Mouse (Mus musculus) forebrain, embryonic 16.5 days (tissue): ENCODE data around the gene Axl. TPM values are rescaled to one million over a fixed set of nuclear protein-coding genes. Genes with fewer than 3 reads are reported as not detected.

ENCODE experiments used
- ATAC-seq: fragments of 200-750 bp; cut with Nextera tagmentation; 2 replicates; pipeline ENCODE4 v1.8.0; 2017; ENCODE audit warnings: mild to moderate bottlenecking, moderate library complexity
- H3K27ac ChIP-seq: fragments of 300-500 bp; sonication (generic); 2 replicates; pipeline ENCODE4 v1.5.1; 2014; ENCODE audit warnings: low read length, control low read depth
- H3K27me3 ChIP-seq: fragments of 300-500 bp; sonication (generic); replicated peaks from 2 replicates; pipeline ENCODE4 v1.6.1; 2014; ENCODE audit warnings: low read length; ENCODE audit not compliant: control insufficient read depth, insufficient read depth
- H3K36me3 ChIP-seq: fragments of 300-500 bp; sonication (generic); 2 replicates; pipeline ENCODE4 v1.6.1; 2014; ENCODE audit not compliant: control insufficient read depth, insufficient read depth
- H3K4me1 ChIP-seq: fragments of 300-500 bp; sonication (generic); replicated peaks from 2 replicates; pipeline ENCODE4 v1.6.1; 2014; ENCODE audit warnings: low read length; ENCODE audit not compliant: control insufficient read depth, insufficient read depth
- H3K4me2 ChIP-seq: fragments of 300-500 bp; sonication (generic); 2 replicates; pipeline ENCODE4 v1.6.1; 2014; ENCODE audit warnings: mild to moderate bottlenecking, low read length, control low read depth
- H3K4me3 ChIP-seq: fragments of 300-500 bp; sonication (generic); replicated peaks from 2 replicates; pipeline ENCODE4 v1.5.1; 2014; ENCODE audit warnings: mild to moderate bottlenecking, low read length, control low read depth
- H3K9ac ChIP-seq: fragments of 300-500 bp; sonication (generic); replicated peaks from 2 replicates; pipeline ENCODE4 v1.6.1; 2014; ENCODE audit warnings: low read depth, low read length, control low read depth
- H3K9me3 ChIP-seq: fragments of 300-500 bp; sonication (generic); 2 replicates; pipeline ENCODE4 v1.6.1; 2016; ENCODE audit warnings: low read length; ENCODE audit not compliant: control insufficient read depth
- WGBS: fragments of 180-500 bp; shearing (Covaris S2); extraction: QIAGEN DNeasy Blood & Tissue Kit; methylation state at CpG from one replicate; pipeline ENCODE4 v1.1.7; 2014; 5-methylcytosine and 5-hydroxymethylcytosine counted together
- polyA plus RNA-seq: library from polyadenylated mRNA; unstranded; fragments of >200 nt; fragmentation: Nextera tagmentation; extraction: Ambion mirVana; gene quantifications from 2 replicates; pipeline ENCODE4 v1.2.1, GENCODE M21; 2015

Gene Axl
- polyA plus RNA-seq, 1 experiment from 2014 or later = 15.9 TPM

DNA sequence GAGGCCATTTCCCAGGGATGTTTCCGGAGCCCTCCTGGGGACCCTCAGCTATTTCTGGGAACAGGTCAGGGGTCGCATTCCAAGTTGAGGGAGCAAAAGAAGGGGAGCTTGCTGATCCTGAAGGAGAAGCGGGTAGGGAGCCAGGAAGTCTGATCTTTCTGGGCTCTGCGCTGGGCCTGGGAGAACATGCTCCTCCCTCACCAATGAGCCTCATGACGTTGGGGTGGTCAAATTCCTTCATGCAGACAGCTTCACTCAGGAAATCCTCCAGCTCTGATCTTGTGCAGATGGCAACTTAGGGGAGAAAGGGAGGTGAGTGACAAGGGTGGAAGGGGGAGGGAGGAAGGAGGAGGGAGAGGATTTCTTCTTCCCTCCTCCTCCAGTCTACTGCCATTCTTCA, 24.3 kb downstream of the Axl start:
- H3K4me2 ChIP-seq = no peak overlapping the region
- no peak overlapping the region for H3K9ac ChIP-seq
- 76% methylated on average over 5 of the region's 5 CpGs for WGBS
- no peaks in the 10 kb centered on the region for H3K27me3 ChIP-seq
- H3K4me3 ChIP-seq = no peak overlapping the region
- no peak for ATAC-seq
- H3K4me1 ChIP-seq = peaks cover 5% of the 10 kb centered on the region
- no peaks in the 10 kb centered on the region for H3K9me3 ChIP-seq
- no peaks in the 10 kb centered on the region for H3K36me3 ChIP-seq
- no peak overlapping the region for H3K27ac ChIP-seq

DNA sequence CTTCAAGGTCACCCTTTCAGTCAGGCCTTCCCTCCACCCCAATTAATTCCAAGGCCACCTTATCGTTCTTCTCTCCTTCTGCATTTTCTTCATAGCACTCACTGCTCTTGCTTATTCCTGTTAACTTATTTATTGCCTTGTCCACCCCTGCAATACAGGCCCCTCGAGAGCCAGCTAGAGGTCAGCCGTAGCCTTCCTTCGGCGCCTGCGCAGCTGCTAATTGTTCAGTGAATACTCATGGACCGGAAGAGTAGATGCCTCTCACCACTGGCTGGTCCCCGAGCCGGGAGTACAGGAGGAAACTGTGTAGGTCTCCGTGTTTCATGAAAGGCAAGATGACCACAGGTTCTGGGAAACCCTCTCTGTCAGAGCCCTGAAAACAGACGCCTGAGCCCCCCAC, 24.8 kb downstream of the Axl start:
- no peak overlapping the region for H3K4me3 ChIP-seq
- H3K4me1 ChIP-seq = peaks cover 5% of the 10 kb centered on the region
- H3K9me3 ChIP-seq = no peaks in the 10 kb centered on the region
- H3K36me3 ChIP-seq = no peaks in the 10 kb centered on the region
- no peaks in the 10 kb centered on the region for H3K27me3 ChIP-seq
- WGBS = 88% methylated on average over 11 of the region's 11 CpGs
- no peak overlapping the region for H3K9ac ChIP-seq
- no peak overlapping the region for H3K4me2 ChIP-seq
- no peak for ATAC-seq
- no peak overlapping the region for H3K27ac ChIP-seq

DNA sequence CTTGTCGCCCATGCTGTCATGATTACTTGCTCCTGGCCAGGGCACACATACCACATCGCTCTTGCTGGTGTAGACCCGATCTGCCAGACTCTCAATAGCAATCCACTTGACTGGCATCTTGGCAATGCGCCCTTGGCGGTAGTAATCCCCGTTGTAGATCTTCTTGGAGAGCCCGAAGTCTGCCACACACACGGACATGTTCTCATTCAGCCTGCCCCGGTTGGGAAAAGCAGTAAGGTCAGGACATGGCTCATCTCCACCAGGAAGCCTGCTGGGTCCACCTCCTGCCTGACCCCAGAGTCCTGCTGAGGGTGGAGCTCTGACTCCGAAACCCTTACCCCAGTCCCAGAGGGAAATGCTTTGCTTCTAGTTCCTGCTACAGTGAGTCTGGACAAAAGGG, 27.2 kb downstream of the Axl start:
- 0 out of 2 replicates have a peak, but pooled peaks have one; percentile 45 for ATAC-seq
- H3K27ac ChIP-seq = no peak overlapping the region
- WGBS = 44% methylated on average over 10 of the region's 10 CpGs
- no peak overlapping the region for H3K4me3 ChIP-seq
- peaks cover 5% of the 10 kb centered on the region for H3K4me1 ChIP-seq
- H3K9ac ChIP-seq = no peak overlapping the region
- H3K9me3 ChIP-seq = no peaks in the 10 kb centered on the region
- no peaks in the 10 kb centered on the region for H3K36me3 ChIP-seq
- H3K4me2 ChIP-seq = no peak overlapping the region
- H3K27me3 ChIP-seq = no peaks in the 10 kb centered on the region

DNA sequence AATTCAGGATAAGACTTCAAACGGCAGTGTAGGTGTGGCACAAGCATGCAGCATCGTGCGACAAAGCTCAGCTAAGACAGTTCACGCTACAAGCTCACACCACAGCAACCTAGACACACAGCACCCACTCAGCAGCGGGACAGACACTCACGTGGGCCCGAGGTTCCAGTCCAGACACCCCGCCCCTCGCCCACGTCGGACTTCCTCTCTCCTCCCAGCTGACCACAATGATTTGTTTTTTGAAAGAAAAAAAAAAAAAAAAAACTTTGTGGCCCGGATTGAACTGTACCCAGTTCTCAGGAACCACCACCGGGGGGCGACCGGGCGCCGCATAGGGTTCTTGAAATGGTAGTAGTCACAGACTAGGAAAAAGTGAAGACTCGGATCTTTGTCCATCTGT, 32.5 kb downstream of the Axl start:
- ATAC-seq = peak; percentile 12; the same call in 1 of the 2 replicates
- Histone ChIP-seq H3K4me1 (peaks cover 25% of the 10 kb centered on the region), H3K9me3 (no peaks in the 10 kb centered on the region), H3K27ac (peak overlapping the region; percentile 98), H3K9ac (peak overlapping the region; percentile 98), H3K4me2 (peak overlapping the region; percentile 95), H3K27me3 (no peaks in the 10 kb centered on the region), H3K4me3 (peak overlapping the region; percentile 97), H3K36me3 (no peaks in the 10 kb centered on the region; the same call in 1 of the 2 replicates)
- 0% methylated on average over 18 of the region's 18 CpGs for WGBS

DNA sequence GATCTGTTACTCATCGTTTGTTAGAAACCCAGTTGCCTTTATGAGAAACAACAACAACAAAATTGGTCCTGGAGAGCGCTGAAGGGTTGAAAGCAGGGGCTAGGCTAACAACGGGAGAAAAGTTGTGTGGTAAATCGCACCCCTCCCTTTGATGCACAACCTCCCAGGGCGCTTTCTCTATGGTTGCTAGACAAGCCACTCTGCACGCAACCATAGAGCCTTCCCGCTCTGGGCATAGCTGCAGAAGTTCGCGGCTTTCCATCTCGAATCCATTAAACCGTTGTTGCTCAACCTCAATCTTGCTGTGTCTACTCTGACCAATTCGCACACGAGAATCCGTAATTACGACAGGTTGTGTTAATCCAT, 33.1 kb downstream of the Axl start:
- H3K27ac ChIP-seq = peak overlapping the region; percentile 98
- peak; percentile 59 for ATAC-seq
- H3K4me2 ChIP-seq = peak overlapping the region; percentile 95
- H3K36me3 ChIP-seq = peaks cover 3% of the 10 kb centered on the region; the same call in 1 of the 2 replicates
- H3K9ac ChIP-seq = peak overlapping the region; percentile 98
- peaks cover 25% of the 10 kb centered on the region for H3K4me1 ChIP-seq
- under 1% methylated on average over 15 of the region's 15 CpGs for WGBS
- no peaks in the 10 kb centered on the region for H3K9me3 ChIP-seq
- H3K4me3 ChIP-seq = peak overlapping the region; percentile 97
- H3K27me3 ChIP-seq = no peaks in the 10 kb centered on the region

DNA sequence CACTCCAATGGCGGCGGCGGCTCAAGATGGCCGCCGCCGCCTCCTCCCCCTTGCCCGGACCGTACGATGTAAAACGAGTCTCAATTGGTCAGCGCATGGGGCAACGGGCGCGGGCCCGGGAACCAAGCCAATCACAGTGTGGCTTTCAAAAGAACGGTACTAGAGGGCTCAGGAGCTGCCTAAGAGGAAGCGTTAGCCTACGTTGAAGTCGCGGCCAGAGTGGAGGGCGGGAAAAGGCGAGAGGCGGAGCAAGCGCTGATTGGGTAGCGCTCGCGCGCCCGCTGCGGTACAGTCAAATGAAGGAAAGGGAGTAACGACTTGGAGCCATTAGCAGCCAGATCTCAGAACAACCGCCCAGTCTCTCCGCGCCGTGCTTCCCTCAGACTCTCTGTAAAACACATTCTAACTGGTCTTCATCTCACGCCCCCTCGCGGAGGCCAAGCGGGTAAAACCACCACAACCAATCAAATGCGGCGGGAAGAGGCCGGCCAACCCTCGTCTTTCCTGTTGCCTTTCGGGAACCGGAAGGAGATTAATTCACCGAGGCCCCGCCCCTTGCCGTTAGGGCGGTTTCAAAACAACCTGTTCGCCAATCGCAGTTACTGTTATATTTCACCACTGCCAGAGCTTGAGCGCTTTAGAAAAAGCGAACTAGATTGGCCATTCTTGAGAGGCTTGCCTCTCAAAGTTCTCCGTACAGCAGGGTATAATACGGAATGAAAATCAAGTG, 33.6 kb downstream of the Axl start, which contains the start of gene Hnrnpul1:
TSS of gene Hnrnpul1 (minus strand) at position 20 of the 730 bp plus-strand sequence.
- Histone ChIP-seq H3K27me3 (no peaks in the 10 kb centered on the region), H3K27ac (peak within 1 kb of the TSS; percentile 98), H3K9me3 (no peaks in the 10 kb centered on the region), H3K4me3 (peak within 1 kb of the TSS; percentile 97), H3K4me2 (peak within 1 kb of the TSS; percentile 96), H3K36me3 (peaks cover 3% of the 10 kb centered on the region; the same call in 1 of the 2 replicates), H3K9ac (peak within 1 kb of the TSS; percentile 98), H3K4me1 (peaks cover 25% of the 10 kb centered on the region)
- WGBS = under 1% methylated on average over 55 of the region's 55 CpGs
- ATAC-seq = peak; percentile 93

DNA sequence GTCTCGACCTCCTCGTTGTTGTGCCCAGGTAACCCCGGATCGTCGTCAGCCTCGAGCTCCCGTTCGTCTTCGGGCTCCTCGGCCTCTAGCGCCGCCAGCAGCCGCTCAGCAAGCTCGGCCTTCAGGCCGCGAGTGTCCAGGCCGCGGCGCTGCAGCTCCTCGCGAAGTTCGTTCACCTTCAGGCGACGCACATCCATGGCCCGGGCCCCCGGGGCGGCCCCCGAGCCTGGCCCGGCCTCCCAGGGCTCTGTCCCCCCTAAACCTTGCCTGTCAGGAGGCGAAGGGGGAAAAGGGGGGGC, 34.1 kb downstream of the Axl start:
- peak overlapping the region; percentile 96 for H3K4me2 ChIP-seq
- peak overlapping the region; percentile 98 for H3K9ac ChIP-seq
- H3K27ac ChIP-seq = peak overlapping the region; percentile 98
- peaks cover 6% of the 10 kb centered on the region for H3K36me3 ChIP-seq
- no peaks in the 10 kb centered on the region for H3K9me3 ChIP-seq
- H3K4me1 ChIP-seq = peaks cover 25% of the 10 kb centered on the region
- WGBS = under 1% methylated on average over 30 of the region's 30 CpGs
- no peak for ATAC-seq
- H3K4me3 ChIP-seq = peak overlapping the region; percentile 97
- H3K27me3 ChIP-seq = no peaks in the 10 kb centered on the region

DNA sequence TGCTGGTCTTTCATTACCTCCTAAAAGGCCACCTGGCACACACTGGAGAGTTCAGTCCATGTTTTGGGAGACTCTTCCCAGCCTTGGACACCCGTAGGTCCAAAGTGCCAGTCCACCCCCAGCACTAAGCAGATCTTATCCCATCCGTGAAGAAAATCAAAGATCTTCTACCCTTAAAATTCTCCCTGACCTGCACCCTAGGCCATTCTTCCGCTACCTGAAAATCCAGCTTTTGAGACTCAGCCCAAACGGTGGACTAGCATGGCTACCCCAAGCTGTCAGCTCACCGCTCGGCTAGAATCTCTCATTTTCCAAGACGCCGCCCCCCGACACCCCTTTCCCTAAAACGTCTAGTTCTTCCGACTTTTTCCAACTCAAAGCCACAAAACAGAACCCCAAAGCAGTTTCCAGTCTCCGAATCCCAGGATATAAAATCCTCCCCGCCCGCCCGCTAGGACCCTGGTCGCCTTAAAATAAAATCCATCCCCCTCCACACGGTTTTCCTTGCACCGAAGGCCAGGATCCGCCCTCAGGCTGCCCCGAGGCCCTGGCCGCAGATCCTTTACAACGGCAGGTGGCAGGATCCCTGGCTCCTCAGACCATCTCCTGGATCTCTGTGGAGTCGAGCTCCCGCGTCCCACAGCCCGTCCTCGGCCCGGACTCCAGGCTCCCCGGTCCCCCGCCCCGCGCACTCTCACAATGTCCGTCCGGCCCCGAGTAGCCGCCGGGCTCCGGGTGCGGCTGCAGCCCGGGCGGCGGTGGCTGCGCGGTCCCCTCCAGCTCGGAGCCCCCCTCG, 34.7 kb downstream of the Axl start:
- Histone ChIP-seq H3K27me3 (no peaks in the 10 kb centered on the region), H3K4me1 (peaks cover 25% of the 10 kb centered on the region), H3K9me3 (no peaks in the 10 kb centered on the region), H3K27ac (peak overlapping the region; percentile 98), H3K36me3 (peaks cover 12% of the 10 kb centered on the region), H3K4me3 (peak overlapping the region; percentile 97), H3K4me2 (peak overlapping the region; percentile 96), H3K9ac (peak overlapping the region; percentile 98)
- no peak for ATAC-seq
- under 1% methylated on average over 46 of the region's 46 CpGs for WGBS

DNA sequence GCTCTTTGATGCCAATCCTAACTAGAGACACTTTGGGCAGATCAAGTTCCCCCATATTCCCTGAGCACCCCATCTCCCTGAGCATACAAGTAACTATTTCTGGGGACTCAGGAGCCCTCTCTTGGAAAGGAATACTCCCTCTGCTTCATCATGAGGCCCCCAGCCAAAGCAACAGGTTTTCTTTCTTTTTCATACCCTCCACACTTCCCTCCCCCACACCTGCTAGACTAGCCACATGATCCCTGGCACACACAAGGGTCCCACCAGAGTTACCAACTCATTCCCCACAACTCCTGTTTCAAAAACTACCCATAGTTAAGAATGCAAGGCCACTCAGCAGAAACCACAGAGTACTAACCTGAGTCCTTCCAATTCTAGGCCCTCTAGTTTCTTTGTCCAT, 35.4 kb downstream of the Axl start:
- Histone ChIP-seq H3K4me1 (peaks cover 25% of the 10 kb centered on the region), H3K27ac (no peak overlapping the region), H3K4me3 (peak overlapping the region; percentile 97), H3K4me2 (peak overlapping the region; percentile 96), H3K9ac (peak overlapping the region; percentile 98), H3K27me3 (no peaks in the 10 kb centered on the region), H3K36me3 (peaks cover 18% of the 10 kb centered on the region), H3K9me3 (no peaks in the 10 kb centered on the region)
- ATAC-seq = no peak
